Mouse (Mus musculus) adrenal gland, adult 18-20 months (tissue): Measurements from ENCODE around the gene Mettl14. TPM values are rescaled to one million over a fixed set of nuclear protein-coding genes. Genes with fewer than 3 reads are reported as not detected.
"Not testable (repeated sequence)": the region's sequence is repeated elsewhere in the genome, so short reads cannot be mapped to it uniquely, and the experiment has no call there.

Experiments used
- DNase-seq, 2 experiments: peaks; one replicate each; pipeline ENCODE4 v3.0.0; 2021 to 2022; ENCODE audit warnings: low spot score in 2 of 2
- total RNA-seq, 2 experiments: library from RNA; stranded (reverse); gene quantifications; 1 replicate in 1 of 2; 2 replicates in 1 of 2; pipeline ENCODE4 v1.2.3; 2021

Gene Mettl14
- total RNA-seq, 2 experiments from 2014 or later: 13.4 to 15.2 TPM

DNA sequence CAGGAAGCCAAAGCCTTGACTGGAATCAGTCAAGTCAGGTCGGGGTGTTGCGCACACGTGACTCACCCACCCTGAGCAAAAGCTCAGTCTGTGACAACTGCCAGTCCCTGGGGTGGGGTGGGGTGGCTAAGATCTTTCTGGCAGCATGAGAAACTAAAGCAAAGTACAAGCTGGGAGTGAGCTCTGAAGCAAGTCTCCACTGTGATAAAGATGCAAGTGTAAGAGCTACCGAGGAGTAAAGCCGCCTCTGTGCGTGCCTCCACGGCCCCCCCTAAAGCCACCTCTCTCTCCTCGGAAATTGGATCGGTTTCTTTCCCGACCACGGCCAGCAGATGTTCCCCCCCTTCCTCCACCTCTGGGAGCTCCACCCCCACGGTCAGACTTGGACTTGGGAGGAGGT lies 16.7 kb downstream of the Mettl14 start:
- DNase-seq: no peak

DNA sequence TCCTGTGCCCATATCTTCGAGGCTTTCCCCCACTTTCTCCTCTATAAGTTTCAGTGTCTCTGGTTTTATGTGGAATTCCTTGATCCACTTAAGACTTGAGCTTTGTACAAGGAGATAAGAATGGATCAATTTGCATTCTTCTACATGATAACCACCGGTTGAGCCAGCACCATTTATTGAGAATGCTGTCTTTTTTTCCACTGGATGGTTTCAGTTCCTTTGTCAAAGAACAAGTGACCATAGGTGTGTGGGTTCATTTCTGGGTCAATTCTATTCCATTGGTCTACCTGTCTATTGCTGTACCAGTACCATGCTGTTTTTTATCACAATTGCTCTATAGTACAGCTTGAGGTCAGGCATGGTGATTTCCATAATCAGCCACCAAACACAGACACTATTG lies 19.1 kb downstream of the Mettl14 start:
- DNase-seq: not testable (repeated sequence)

DNA sequence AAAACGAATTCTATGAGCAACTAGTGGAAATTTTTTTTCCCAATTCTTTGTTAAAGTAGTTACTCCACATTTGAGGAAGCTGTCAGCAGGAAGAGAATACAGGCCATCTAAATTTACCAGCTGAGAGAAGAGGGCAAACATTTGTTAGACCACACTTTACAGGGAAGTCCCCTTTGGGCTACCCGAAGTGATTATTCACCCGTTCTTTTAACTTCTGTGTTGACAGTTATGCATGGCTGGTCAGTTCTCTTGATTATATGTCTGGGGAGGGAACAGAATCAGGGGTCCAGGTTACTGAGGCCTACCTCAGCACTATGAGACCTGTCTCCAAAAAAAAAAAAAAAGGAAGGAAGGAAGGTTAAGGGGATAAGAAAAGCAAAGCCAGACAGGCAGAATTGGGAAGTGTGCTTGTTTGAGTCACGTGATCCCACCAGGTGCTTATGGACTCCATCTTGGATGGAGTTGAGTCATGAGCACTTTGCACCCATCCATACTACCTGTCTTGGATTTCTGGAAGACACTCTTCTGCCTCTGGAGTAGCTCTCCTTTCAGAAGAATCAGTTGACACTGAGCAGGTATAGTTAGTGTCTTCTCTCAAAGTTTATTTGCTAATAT lies 29.4 kb downstream of the Mettl14 start:
- no peak for DNase-seq

DNA sequence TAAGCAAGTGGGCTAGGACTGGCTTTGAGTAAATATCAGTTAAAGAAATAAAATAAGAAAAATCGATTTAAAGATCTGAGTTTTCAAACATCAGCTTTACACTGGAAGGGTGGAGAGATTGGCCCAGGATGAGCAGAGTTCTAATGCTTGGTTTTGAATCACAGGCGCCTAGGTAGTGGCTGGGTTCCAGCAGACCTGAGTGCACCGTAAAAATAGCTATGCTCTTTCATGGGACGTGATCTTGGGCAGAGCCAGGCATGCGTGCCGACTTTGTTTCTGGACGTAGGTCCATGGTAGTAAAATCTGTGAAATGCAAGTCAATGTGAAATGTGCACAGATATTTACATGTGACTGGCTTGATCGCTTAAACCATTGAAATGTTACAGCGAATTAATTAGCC lies 31.5 kb downstream of the Mettl14 start:
- no peak for DNase-seq

DNA sequence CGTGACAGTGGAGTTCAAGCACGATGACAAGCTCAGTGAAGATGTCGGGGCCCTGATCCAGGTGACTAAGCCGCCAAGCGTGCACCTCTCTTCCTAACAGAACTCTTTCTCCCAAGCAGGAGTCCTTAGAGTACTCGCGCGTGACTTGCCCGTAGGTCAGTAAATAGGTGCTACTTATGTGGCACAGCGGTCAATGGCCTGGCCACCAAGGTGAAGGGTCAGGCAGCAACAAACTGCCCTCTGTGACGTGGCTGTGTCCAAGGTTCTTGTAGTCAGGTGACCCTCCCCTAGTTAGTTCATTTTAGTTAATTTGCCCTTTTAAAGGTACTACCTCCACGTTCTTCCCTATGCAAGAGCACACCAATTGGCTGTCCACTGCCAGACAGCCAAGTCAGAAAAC lies 32.2 kb downstream of the Mettl14 start:
- no peak for DNase-seq

DNA sequence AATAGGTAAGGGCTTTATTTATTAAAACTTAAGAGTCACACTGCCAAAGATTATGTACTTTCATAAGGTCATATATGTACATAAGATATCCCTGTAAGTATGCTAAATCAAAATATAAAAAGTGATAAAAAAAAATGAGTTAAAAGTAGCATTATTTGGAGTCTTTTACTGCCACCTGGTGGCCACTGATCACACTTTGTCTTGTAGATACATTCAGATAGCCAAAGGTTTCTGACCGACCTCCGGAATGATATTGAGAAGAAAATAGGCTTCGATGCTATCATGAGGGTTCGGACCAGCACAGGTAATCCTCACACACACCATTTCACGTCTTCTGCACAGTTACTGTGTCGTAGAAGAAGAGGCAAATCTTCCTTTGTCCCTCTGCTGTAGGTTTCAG lies 32.7 kb downstream of the Mettl14 start:
- no peak for DNase-seq

DNA sequence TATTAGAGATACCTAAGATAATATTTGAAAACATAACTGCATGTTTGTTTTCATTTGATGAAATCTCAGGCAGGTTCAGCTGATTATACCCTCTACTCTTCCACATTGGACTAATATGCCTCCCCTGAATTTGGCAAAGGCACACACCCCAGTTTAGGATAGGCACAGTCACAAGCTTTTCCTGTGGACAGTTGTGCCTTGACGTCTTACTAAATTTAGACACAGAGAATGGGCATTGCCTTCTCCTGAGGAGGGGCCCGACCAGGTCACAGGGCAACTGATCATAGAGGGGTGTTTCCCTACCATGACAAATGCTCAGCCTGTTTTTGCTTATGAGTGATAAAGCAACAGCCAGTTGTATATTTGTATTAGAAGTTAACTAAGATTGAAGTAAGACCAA lies 34.4 kb downstream of the Mettl14 start:
- no peak for DNase-seq

DNA sequence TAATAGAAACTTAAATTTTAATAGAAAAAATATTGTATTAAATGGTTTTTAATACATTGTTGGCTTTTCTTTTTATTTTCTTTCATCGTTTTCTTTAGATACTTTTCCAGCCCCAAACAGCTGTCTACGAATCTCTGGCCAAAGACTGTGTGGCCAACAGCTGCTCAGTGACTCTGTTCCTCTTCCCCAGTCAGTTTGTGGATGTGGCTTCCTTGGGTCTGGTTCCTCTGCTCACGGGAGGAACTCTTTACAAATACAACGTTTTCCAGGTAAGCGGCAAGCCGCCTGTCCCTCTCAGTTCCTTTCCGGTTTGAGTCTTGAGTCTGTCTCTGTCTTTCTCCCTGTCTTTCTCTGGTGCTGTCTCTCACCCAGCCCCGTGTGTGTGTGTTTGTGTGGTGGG lies 35.3 kb downstream of the Mettl14 start:
- DNase-seq: no peak

DNA sequence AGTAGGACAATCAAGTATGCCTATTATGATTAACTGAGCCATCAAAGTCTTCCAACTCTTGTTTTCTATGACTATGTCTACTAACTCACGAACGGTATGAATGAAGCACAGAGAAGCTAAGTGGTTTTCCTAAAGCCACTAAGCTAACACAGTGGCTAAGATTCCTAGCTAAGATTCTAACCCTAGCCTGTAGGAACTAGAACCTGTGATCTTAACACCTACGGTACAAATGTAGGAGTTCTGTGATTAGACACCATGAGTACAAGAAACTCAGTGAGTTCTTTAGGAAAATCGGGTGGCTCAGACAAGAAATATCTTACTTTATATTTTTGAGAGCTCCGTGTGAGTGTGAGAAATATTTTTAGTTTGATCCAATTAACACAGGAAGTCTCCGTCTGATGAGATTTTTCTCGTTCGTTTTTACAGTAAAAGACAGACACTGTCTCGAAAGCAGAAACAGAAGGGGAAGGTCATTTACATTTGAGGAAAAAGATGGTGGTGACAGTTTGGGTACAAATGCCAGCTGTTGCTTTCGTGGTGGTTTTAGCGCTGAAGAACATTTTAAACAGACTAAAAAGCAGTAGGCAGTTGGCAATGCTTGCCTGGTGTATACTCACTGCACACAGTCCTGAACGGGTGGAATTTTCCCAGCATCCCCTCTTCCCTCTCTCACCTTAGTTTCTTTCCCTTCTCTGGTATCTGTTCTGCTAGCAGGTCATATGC lies 37.7 kb downstream of the Mettl14 start:
- DNase-seq: no peak

DNA sequence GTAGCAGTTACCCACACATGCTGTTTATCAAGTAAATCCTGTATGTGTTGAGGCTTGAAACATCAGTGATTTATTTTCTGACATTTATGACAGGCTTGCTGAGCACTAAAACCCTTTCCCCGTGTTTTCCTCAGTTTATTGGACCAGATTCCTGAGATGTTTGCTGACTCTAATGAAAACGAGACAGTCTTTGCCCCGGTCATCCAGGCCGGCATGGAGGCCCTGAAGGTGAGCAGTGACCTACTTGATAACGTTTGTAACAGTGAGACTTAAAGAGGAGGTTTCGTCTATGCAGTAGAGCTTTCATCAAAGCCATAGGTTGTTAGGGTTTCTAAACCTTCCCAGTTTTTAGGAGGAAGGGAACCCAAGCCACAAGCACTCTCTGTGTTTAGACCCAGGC lies 42.2 kb downstream of the Mettl14 start:
- no peak for DNase-seq

DNA sequence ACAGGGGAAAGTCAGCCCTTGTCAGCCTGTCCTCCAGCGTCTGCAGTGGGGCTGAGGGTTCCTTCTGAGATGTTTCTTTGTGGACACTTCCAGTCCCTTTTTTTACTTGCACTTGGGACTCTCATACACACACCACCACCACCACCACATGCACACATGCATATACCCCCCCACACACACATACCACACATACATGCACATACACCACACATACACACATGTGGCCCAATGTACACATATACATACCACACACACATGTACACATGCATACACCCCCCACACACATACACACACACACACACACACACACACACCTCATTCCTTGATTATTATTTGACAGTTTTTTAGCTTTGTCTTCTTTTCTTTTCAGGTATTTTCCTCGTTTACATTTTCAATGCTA lies 44.9 kb downstream of the Mettl14 start:
- DNase-seq: no peak

DNA sequence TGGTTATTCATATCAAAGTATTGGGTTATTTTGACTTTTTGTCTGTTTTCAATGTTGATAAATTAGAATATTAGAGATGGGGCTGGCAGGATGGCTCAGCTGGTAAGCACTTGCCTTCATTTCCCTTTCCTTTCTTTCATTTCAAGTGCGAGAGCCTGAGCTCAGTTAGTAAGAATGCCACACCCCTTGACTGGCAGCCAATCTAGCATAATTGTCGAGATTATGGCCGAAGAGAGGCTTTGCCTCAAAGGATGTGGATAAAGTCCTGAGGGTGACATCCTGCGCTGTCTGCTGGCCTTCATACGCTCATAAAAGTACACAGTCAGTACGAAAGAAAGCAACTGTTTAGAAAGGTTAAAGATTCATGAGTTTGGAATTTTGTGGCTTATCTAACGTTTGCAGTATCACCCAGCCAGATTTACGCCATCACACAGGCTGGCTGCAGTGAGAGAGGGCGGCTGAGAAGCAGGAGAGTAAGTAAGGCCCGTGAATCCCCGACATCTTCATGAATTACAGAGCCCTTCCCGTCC lies 47.2 kb downstream of the Mettl14 start:
- no peak for DNase-seq

DNA sequence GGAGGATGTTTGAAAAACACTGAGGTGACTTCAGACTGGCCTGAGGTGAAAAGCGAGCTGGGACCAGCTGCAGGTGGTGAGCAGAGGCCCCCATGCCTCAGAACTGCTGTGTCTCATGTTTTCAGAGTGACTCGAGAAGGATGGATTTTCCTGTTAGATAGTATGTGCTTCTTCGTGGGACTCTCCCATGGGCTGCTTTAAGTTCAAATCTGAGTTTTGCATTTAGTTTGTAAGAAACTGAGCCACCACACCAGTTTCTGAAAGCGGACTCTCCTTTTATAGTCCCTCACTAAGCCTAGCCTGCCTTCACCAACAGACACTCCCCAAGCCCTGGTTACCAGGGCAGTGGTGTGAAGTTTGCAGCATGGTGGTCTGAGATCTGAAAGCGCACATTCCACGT lies 48.1 kb downstream of the Mettl14 start:
- no peak for DNase-seq

DNA sequence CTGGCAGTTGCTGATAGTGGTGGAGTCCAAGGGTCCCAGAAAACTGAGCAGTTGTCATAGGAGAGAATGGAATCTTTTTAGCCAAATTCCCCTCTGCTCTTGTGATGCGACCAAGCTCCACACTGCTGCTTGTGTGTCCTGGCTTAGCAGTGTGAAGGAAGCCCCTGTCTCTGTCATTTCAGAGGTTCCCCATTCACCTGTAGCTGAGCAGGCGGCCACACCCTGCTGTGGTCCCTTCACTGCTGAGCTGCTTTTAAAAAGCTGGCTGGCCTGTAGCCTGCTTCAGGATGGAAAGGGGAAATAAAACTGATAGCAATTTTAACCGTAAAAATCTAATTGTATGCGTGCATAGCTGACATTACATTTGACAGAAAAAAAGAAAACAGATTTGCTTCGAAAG lies 49.0 kb downstream of the Mettl14 start:
- DNase-seq: no peak

DNA sequence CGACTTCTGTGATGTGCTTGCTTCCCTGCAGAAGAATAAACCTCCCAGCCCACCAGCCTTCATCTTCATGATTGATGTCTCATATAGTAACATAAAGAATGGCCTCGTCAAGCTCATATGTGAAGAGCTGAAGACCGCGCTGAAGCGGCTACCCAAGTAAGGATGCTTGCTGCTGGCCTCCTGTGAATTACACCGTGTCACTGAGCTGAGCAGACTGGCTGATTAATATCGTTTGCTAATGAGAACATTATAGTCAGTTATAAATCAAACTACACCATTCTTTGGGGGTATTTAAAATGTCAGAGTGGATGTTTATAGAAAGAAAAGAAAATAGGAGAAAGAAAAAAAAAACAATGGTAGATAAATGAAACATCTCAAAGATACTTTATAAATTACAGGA lies 49.5 kb downstream of the Mettl14 start:
- no peak for DNase-seq

DNA sequence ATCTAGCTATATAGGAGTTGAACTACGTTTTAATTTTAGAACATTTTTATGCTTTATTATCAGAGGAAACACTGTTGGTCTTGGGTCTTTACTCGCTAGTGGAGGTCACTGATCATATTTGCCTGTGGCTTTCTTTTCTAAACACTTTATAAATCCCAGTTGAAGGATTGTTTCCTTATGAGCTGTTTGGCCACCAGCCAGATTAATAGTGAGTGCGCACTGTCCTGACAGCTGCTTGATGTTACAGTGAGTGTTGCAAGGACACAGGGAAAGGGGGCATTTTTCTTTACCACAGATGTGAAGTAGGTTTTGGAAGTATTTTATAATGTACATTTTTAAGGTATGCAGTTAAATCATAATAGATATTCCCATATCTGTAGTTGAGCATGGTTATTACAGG lies 50.4 kb downstream of the Mettl14 start:
- DNase-seq: no peak

DNA sequence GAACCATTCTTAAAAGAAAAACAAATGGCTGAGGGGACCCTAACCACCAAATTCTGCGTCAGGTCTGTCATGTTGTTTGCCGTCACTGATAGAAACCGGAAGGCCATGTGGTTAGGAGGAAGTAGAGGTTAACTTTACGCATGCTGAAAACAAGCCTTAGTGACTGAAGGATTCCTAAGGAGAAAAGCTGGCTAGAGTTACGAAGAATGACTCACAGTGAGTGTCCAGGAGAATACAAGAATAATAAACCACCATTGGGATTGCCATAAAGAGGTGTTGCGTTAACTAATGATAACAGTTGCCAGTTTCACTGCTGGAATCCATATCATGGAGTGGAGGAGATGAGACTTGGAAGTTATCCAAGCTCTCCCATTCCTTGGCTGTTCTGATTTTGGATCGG lies 51.0 kb downstream of the Mettl14 start:
- no peak for DNase-seq

DNA sequence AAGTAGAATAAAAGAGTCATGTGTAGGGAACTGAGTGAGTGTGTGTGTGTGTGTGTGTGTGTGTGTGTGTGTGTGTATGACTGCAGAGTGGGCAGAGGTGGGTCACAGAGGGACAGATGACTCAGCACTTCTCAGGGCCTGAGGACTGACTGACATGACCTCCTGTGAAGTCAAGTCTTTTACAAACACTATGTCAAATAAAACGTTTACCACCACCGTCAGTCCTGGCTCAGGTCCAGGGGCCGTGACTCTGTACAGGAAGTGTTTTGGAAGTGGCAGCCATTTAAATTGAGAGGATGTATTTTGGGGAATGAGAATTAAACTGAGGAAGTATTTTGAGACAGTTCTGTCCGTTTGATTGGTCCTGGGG lies 52.9 kb downstream of the Mettl14 start:
- DNase-seq: no peak

DNA sequence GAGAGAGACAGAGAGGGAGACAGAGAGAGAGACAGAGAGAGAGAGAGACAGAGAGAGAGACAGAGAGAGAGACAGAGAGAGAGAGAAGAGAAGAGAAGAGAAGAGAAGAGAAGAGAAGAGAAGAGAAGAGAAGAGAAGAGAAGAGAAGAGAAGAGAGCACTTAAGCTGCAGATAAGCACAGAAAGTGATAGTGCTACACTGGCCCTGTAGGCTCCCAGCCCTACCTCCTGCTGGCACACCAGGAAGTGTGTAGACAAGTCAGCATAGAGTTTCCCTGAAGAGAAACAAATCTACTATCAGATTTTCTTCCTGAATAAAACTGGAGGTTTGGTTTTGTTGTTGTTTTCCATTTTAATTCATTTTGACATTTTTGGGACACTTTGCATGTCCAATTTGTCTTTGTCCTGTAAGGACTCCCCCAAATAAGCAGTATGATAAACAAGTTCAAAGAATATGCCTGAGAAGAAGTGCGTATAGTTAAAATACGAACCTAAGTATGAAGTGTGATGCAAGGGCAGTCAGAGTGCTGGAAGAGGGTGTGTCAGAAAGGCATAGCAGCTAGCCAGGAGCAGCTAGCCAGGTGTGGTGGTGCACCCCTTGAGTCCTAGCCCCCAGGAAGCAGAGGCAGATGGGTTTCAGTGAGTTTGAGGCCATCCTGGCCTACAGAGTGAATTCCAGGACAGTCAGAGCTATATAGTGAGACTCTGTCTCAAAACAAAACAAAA lies 53.4 kb downstream of the Mettl14 start:
- no peak for DNase-seq

DNA sequence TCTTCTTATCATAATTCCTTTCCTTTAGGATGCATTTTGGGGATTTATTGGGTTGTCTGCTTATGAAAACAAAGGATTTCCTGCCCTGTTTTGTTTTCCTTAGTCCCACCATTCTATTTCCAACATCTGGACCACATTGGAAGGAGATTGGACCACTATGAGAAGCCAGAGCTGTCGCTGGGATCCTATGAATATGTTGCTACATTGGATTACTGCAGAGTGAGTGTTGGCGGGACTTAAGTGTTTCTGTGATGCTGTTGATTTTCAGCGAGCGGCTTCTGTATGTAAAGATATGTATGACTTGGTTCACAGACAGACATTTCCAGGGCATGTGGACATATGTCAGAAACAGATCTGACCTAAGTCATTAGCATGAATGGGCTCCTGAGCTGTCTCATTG lies 55.7 kb downstream of the Mettl14 start:
- DNase-seq: no peak

DNA sequence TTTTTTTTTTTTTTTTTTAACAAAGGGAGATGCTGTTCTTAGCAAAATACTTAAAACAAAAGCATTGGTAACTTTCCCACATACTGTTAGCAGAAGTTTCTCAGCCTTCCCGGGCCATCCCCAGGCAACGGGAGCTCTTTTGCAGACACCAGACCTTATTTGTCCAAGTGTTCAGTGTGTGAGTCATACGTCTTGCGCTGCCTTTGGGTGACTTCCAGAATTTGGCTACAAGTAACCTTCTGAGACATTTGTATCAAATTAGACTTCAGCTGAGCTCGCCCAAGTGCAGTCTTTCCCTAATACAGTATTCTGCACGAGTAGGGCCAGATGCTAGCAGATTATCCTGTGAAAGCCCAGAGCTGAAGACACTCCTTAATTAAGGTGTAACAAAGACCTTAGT lies 56.7 kb downstream of the Mettl14 start:
- peak; percentile 43 to 47 for DNase-seq

DNA sequence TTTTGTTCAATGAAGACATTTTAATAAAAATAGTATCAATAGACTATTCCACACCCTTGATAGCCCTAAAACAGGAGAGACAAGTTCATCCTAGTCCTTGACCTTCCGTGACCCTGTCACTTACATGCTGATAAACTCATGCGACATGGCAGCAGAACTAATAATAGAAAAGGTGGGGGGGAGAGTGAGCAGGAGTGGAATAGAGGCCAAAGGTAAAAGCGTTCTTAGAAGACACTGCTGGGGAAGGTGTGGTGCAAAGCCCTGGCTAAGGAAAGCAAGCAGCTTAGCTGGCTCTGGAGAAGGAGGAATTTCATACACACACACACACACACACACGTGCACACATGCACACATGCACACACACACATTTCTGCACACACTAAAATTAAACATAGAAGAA lies 61.6 kb downstream of the Mettl14 start:
- DNase-seq: no peak
